In genomic region chr10:78323214-78323880, GRCm38 (mm10) we compare ENCODE assay signal across 11 mouse cellular contexts. TPM values are rescaled to one million over a fixed set of nuclear protein-coding genes. Genes with fewer than 3 reads are reported as not detected.
A peak's percentile ranks its signal among the peaks of the same experiment; 100 is the strongest.
DNase-seq lines count a peak whose midpoint lies in the region; ATAC-seq lines count a peak whose summit lies in the region.
"Had no signal": no experiment of that assay in that cellular context is flagged by ENCODE, and none has a peak within 500 bp of the region (broad histone marks: within the 10 kb centered on the region; RNA-seq: fewer than 3 reads in every experiment).

No protein-coding gene starts in this region.

- 0 out of 2 replicates have a peak overlapping the region, but pooled peaks have one; percentile 8 for H3K27ac ChIP-seq in hindbrain, embryonic 15.5 days (replicated peaks)
- no peak overlapping the region for H3K27ac ChIP-seq in hindbrain, embryonic 12.5 days
- 0 out of 2 replicates have a peak overlapping the region, but pooled peaks have one; percentile 20 for H3K27ac ChIP-seq in brown adipose tissue, adult 24 weeks (replicated peaks; ENCODE audit: low read depth, low read length)

- no peaks in the 10 kb centered on the region for H3K27me3 ChIP-seq in hindbrain, embryonic 15.5 days
- H3K27me3 ChIP-seq in hindbrain, embryonic 12.5 days = no peaks in the 10 kb centered on the region

- H3K9me3 ChIP-seq in hindbrain, embryonic 15.5 days = no peaks in the 10 kb centered on the region
- no peaks in the 10 kb centered on the region for H3K9me3 ChIP-seq in hindbrain, embryonic 12.5 days (replicated peaks)

- ATAC-seq in hindbrain, embryonic 15.5 days (ENCODE audit: low FRiP score, low read depth) = no peak
- no peak for ATAC-seq in hindbrain, embryonic 12.5 days (ENCODE audit: low FRiP score)

- WGBS in hindbrain, embryonic 15.5 days = 41% methylated on average over 7 of the region's 7 CpGs
- 52% methylated on average over 7 of the region's 7 CpGs for WGBS in hindbrain, embryonic 12.5 days

- H3K4me2 ChIP-seq in hindbrain, embryonic 15.5 days = no peak overlapping the region
- no peak overlapping the region for H3K4me2 ChIP-seq in hindbrain, embryonic 12.5 days (replicated peaks)

- H3K4me1 ChIP-seq in hindbrain, embryonic 15.5 days (replicated peaks) = peaks cover 5% of the 10 kb centered on the region; the same call in 1 of the 2 replicates
- H3K4me1 ChIP-seq in hindbrain, embryonic 12.5 days = 0 out of 2 replicates have a peak, but pooled peaks cover 3% of the 10 kb centered on the region
- H3K4me1 ChIP-seq in brown adipose tissue, adult 24 weeks (ENCODE audit: control insufficient read depth, insufficient read depth, insufficient read length, low read length) = peaks cover 5% of the 10 kb centered on the region

- H3K4me3 ChIP-seq in hindbrain, embryonic 15.5 days = no peak overlapping the region
- H3K4me3 ChIP-seq in hindbrain, embryonic 12.5 days = no peak overlapping the region
- no peak overlapping the region for H3K4me3 ChIP-seq in brown adipose tissue, adult 24 weeks (ENCODE audit: insufficient read depth, low read depth, low read length)

- H3K36me3 ChIP-seq in hindbrain, embryonic 15.5 days = peaks cover 7% of the 10 kb centered on the region; the same call in 1 of the 2 replicates
- peaks cover 28% of the 10 kb centered on the region; the same call in 1 of the 2 replicates for H3K36me3 ChIP-seq in hindbrain, embryonic 12.5 days

- peak; percentile 81 to 82 for DNase-seq in cerebellum, postnatal 25 days
- DNase-seq in layer of hippocampus, adult 8-10 months (ENCODE audit: low spot score in 2 of 2) = peak; percentile 63 to 68
- DNase-seq in thymus, postnatal 36 days = no peak
- no peak for DNase-seq in urinary bladder, adult 2 months (ENCODE audit: low spot score)
- DNase-seq in kidney, postnatal 25 days = no peak
- DNase-seq: gastrocnemius, postnatal 25 days; thymus, adult 18-20 months had no signal

- H3K9ac ChIP-seq in hindbrain, embryonic 15.5 days = no peak overlapping the region
- H3K9ac ChIP-seq in hindbrain, embryonic 12.5 days = no peak overlapping the region

RNA-seq across cellular contexts. Expression of gene Agpat3, which starts 28.9 kb away (rescaled TPM):
- polyA plus RNA-seq in hindbrain, embryonic 15.5 days (2015; fragmentation: Nextera tagmentation; extraction: Ambion mirVana) = 83.5 and 86.4 TPM in 2 replicates
- 59.2 and 59.7 TPM in 2 replicates for polyA plus RNA-seq in hindbrain, embryonic 12.5 days (2016; fragmentation: Nextera tagmentation; extraction: Ambion mirVana)
- 311 and 438 TPM in 2 replicates for polyA plus RNA-seq in brown adipose tissue, adult 24 weeks (2012; ENCODE audit: insufficient read depth, insufficient read length, missing spikeins)
- 100 to 1,000 TPM; 201 to 224 (median 209) TPM for total RNA-seq in layer of hippocampus, adult 8-10 months (2022)
- 75.1 and 81.3 TPM in 2 replicates for polyA plus RNA-seq in urinary bladder, adult 2 months (2012; rRNA removed)
- total RNA-seq: MEL had no signal

Comparison
In these comparisons a context has a peak if more than half of its experiments do, and no peak if none do; other contexts are left out.
1. DNase-seq: peak in cerebellum, postnatal 25 days (2 of 2) and layer of hippocampus, adult 8-10 months (2 of 2); none in thymus, postnatal 36 days (0 of 2), urinary bladder, adult 2 months (single experiment) and kidney, postnatal 25 days (0 of 2).